Mouse (Mus musculus) ES-Bruce4 (cell line): ENCODE measurements around the gene Tmem54. TPM values are rescaled to one million over a fixed set of nuclear protein-coding genes. Genes with fewer than 3 reads are reported as not detected.

ENCODE experiments used
- H3K27ac ChIP-seq: 2 replicates; pipeline ENCODE4 v1.5.1; 2012; ENCODE audit warnings: low read length, inconsistent platforms; ENCODE audit not compliant: insufficient read depth
- H3K27me3 ChIP-seq: 2 replicates; pipeline ENCODE4 v1.6.1; 2012; ENCODE audit warnings: mild to moderate bottlenecking, low read length, inconsistent platforms; ENCODE audit not compliant: control insufficient read depth, poor library complexity, insufficient read depth, severe bottlenecking
- H3K36me3 ChIP-seq: 2 replicates; pipeline ENCODE4 v1.6.1; 2012; ENCODE audit warnings: inconsistent platforms, mild to moderate bottlenecking, low read length, moderate library complexity; ENCODE audit not compliant: control insufficient read depth, poor library complexity, insufficient read depth, severe bottlenecking
- H3K4me1 ChIP-seq: one replicate; pipeline ENCODE4 v1.8.1; 2011; ENCODE audit warnings: low read length; ENCODE audit not compliant: control insufficient read depth, insufficient read depth
- H3K4me3 ChIP-seq: 2 replicates; pipeline ENCODE4 v1.5.1; 2011; ENCODE audit warnings: low read depth, mild to moderate bottlenecking, low read length
- H3K9ac ChIP-seq: 2 replicates; pipeline ENCODE4 v1.6.1; 2012; ENCODE audit warnings: low read depth, mild to moderate bottlenecking, inconsistent platforms; ENCODE audit not compliant: poor library complexity, severe bottlenecking
- H3K9me3 ChIP-seq: replicated peaks from 2 replicates; pipeline ENCODE4 v1.6.1; 2012; ENCODE audit warnings: mild to moderate bottlenecking, low read length, inconsistent platforms; ENCODE audit not compliant: control insufficient read depth, poor library complexity, insufficient read depth, severe bottlenecking
- CTCF ChIP-seq: IDR thresholded peaks from one replicate; pipeline ENCODE4 v1.8.1; 2011; ENCODE audit warnings: low read depth, low read length
- EP300 ChIP-seq: IDR thresholded peaks from 2 replicates; pipeline ENCODE4 v1.6.1; 2011; ENCODE audit warnings: low read depth, low read length; ENCODE audit not compliant: insufficient read depth
- POLR2A ChIP-seq: IDR thresholded peaks from one replicate; pipeline ENCODE4 v1.8.1; 2011; ENCODE audit warnings: low read length; ENCODE audit not compliant: insufficient read depth
- polyA plus RNA-seq: library from polyadenylated mRNA; stranded (reverse); fragments of >200 nt; gene quantifications from 2 replicates; pipeline ENCODE4 v1.2.4, GENCODE M21; 2011; ENCODE audit warnings: low read depth; ENCODE audit not compliant: missing spikeins, insufficient read depth, insufficient read length

Tmem54 gene
- 6.9 and 8.9 TPM in 2 replicates for polyA plus RNA-seq

GRCm38 (mm10) chr4:129105356-129105755, at the start of gene Tmem54:
Gene Tmem54, plus strand, starts transcription at chr4:129105548.
- H3K36me3 ChIP-seq: no peaks in the 10 kb centered on the region
- peak within 1 kb of the TSS; percentile 55 for H3K4me3 ChIP-seq
- H3K27ac ChIP-seq: no peak within 1 kb of the TSS
- H3K27me3 ChIP-seq: no peaks in the 10 kb centered on the region
- H3K9ac ChIP-seq: peak within 1 kb of the TSS; percentile 29
- peaks cover 2% of the 10 kb centered on the region for H3K4me1 ChIP-seq
- H3K9me3 ChIP-seq: no peaks in the 10 kb centered on the region
- TF ChIP-seq EP300 (0 out of 2 replicates have a peak, but pooled peaks have one; percentile 38), POLR2A (no peak)

- no peak overlapping the region for H3K4me3 ChIP-seq
- no peak overlapping the region for H3K9ac ChIP-seq
- TF ChIP-seq EP300 (no peak), CTCF (no peak)
- no peaks in the 10 kb centered on the region for H3K36me3 ChIP-seq
- H3K4me1 ChIP-seq: peaks cover 4% of the 10 kb centered on the region
- no peaks in the 10 kb centered on the region for H3K9me3 ChIP-seq
- 0 out of 2 replicates have a peak overlapping the region, but pooled peaks have one; percentile 3 for H3K27ac ChIP-seq
- H3K27me3 ChIP-seq: no peaks in the 10 kb centered on the region
Measured at GRCm38 (mm10) chr4:129055562-129055961, 49.8 kb upstream of the Tmem54 start.

GRCm38 (mm10) chr4:129057533-129058206, 47.7 kb upstream of the Tmem54 start:
- H3K27me3 ChIP-seq: no peaks in the 10 kb centered on the region
- no peak overlapping the region for H3K27ac ChIP-seq
- H3K9me3 ChIP-seq: no peaks in the 10 kb centered on the region
- H3K4me1 ChIP-seq: peaks cover 2% of the 10 kb centered on the region
- no peak for TF ChIP-seq EP300
- TF ChIP-seq POLR2A: peak; percentile 11
- H3K9ac ChIP-seq: peak overlapping the region; percentile 98
- no peaks in the 10 kb centered on the region for H3K36me3 ChIP-seq
- H3K4me3 ChIP-seq: peak overlapping the region; percentile 93

GRCm38 (mm10) chr4:129058207-129059092, 46.9 kb upstream of the Tmem54 start, which contains the start of gene Rnf19b:
Gene Rnf19b, plus strand, starts transcription at chr4:129058271.
- Histone ChIP-seq H3K36me3 (no peaks in the 10 kb centered on the region), H3K9me3 (no peaks in the 10 kb centered on the region), H3K4me1 (no peaks in the 10 kb centered on the region), H3K27me3 (no peaks in the 10 kb centered on the region), H3K27ac (no peak within 1 kb of the TSS), H3K9ac (peak within 1 kb of the TSS; percentile 98), H3K4me3 (peak within 1 kb of the TSS; percentile 93)
- no peak for TF ChIP-seq POLR2A
- no peak for TF ChIP-seq EP300
- TF ChIP-seq CTCF: no peak

- H3K4me3 ChIP-seq: peak overlapping the region; percentile 80
- H3K9me3 ChIP-seq: no peaks in the 10 kb centered on the region
- H3K27me3 ChIP-seq: no peaks in the 10 kb centered on the region
- H3K4me1 ChIP-seq: no peaks in the 10 kb centered on the region
- H3K36me3 ChIP-seq: no peaks in the 10 kb centered on the region
- H3K9ac ChIP-seq: peak overlapping the region; percentile 98; the same call in 1 of the 2 replicates
- H3K27ac ChIP-seq: no peak overlapping the region
- no peak for TF ChIP-seq EP300
- no peak for TF ChIP-seq CTCF
- TF ChIP-seq POLR2A: no peak
Measured at GRCm38 (mm10) chr4:129059125-129059551, 46.2 kb upstream of the Tmem54 start.

- no peak overlapping the region for H3K4me3 ChIP-seq
- H3K27ac ChIP-seq: no peak overlapping the region
- no peaks in the 10 kb centered on the region for H3K27me3 ChIP-seq
- TF ChIP-seq POLR2A (no peak), EP300 (no peak), CTCF (no peak)
- no peak overlapping the region for H3K9ac ChIP-seq
- no peaks in the 10 kb centered on the region for H3K36me3 ChIP-seq
- no peaks in the 10 kb centered on the region for H3K4me1 ChIP-seq
- H3K9me3 ChIP-seq: no peaks in the 10 kb centered on the region
Measured at GRCm38 (mm10) chr4:129059922-129060321, 45.4 kb upstream of the Tmem54 start.
